Mouse (Mus musculus) layer of hippocampus, adult 2 months (tissue): Measurements from ENCODE around the gene Nova1. TPM values are rescaled to one million over a fixed set of nuclear protein-coding genes. Genes with fewer than 3 reads are reported as not detected.

Source experiments
- DNase-seq, 2 experiments: peaks; one replicate each; pipeline ENCODE4 v3.0.0; 2022; ENCODE audit warnings: low spot score in 2 of 2
- H3K27ac ChIP-seq: fragments of 200-600 bp; 2 replicates; pipeline ENCODE4 v1.8.1; 2022
- H3K4me3 ChIP-seq: fragments of 200-600 bp; 2 replicates; pipeline ENCODE4 v1.8.1; 2022; ENCODE audit warnings: mild to moderate bottlenecking
- CTCF ChIP-seq: fragments of 200-600 bp; conservative IDR thresholded peaks from 2 replicates; pipeline ENCODE4 v1.8.1; 2022; ENCODE audit warnings: antibody characterized with exemption, mild to moderate bottlenecking, moderate library complexity
- long read RNA-seq, 2 experiments: library from polyadenylated mRNA; stranded (forward); transcript quantifications; one replicate each; pipeline ENCODE4 v2.0.0; 2021; ENCODE audit warnings: borderline mapping rate in 2 of 2
- total RNA-seq, 2 experiments: library from RNA; stranded (reverse); gene quantifications; 2 replicates each; pipeline ENCODE4 v1.2.3; 2021

Nova1 gene
- 10 to 100 TPM; 24.5 to 27.2 TPM for total RNA-seq
- long read RNA-seq, experiment 1, full-length matches to known transcripts, result 4 of 29 reads
- long read RNA-seq, experiment 1, partial matches to known transcripts, result 2 of 29 reads
- long read RNA-seq, experiment 1, other reads (novel, unspliced or antisense), result 23 of 29 reads
- long read RNA-seq, experiment 2, full-length matches to known transcripts, result 11 of 38 reads
- long read RNA-seq, experiment 2, partial matches to known transcripts, result 1 of 38 reads
- long read RNA-seq, experiment 2, other reads (novel, unspliced or antisense), result 26 of 38 reads

- no peak for TF ChIP-seq CTCF
- peak within 1 kb of the TSS; percentile 73 for H3K4me3 ChIP-seq
- peak; percentile 73 to 78 for DNase-seq
- peak within 1 kb of the TSS; percentile 99 for H3K27ac ChIP-seq
Observed at GRCm38 (mm10) chr12:46818856-46819347, at the start of gene Nova1. Gene Nova1 (minus strand): TSS chr12:46818929.

GRCm38 (mm10) chr12:46819348-46820022 lies 756 bp upstream of the Nova1 start:
- TF ChIP-seq CTCF, result no peak
- DNase-seq, result peak; percentile 96 to 97
- H3K4me3 ChIP-seq, result peak overlapping the region; percentile 63
- peak overlapping the region; percentile 93 for H3K27ac ChIP-seq

- Histone ChIP-seq H3K27ac (peak overlapping the region; percentile 99), H3K4me3 (peak overlapping the region; percentile 73)
- DNase-seq, result peak; percentile 37 to 46
- TF ChIP-seq CTCF, result no peak
Observed at GRCm38 (mm10) chr12:46818021-46818855, 491 bp downstream of the Nova1 start.

GRCm38 (mm10) chr12:46817211-46817803 lies 1.4 kb downstream of the Nova1 start:
- no peak for DNase-seq
- H3K27ac ChIP-seq, result peak overlapping the region; percentile 99
- TF ChIP-seq CTCF, result no peak
- peak overlapping the region; percentile 73 for H3K4me3 ChIP-seq

- TF ChIP-seq CTCF, result no peak
- H3K27ac ChIP-seq, result peak overlapping the region; percentile 99
Observed at GRCm38 (mm10) chr12:46816291-46816690, 2.4 kb downstream of the Nova1 start.

GRCm38 (mm10) chr12:46815697-46816096 lies 3.0 kb downstream of the Nova1 start:
- Histone ChIP-seq H3K27ac (peak overlapping the region; percentile 99), H3K4me3 (peak overlapping the region; percentile 15)
- no peak for TF ChIP-seq CTCF
- no peak for DNase-seq

More at GRCm38 (mm10) chr12:46816291-46816690, 2.4 kb downstream of the Nova1 start:
- H3K4me3 ChIP-seq, result peak overlapping the region; percentile 73; the same call in 1 of the 2 replicates
- DNase-seq, result no peak

- no peak for DNase-seq
- Histone ChIP-seq H3K4me3 (no peak overlapping the region; the same call in 1 of the 2 replicates), H3K27ac (no peak overlapping the region)
- TF ChIP-seq CTCF, result no peak
Observed at GRCm38 (mm10) chr12:46814820-46815219, 3.9 kb downstream of the Nova1 start.

GRCm38 (mm10) chr12:46801311-46801710 lies 17.4 kb downstream of the Nova1 start:
- no peak for DNase-seq
- Histone ChIP-seq H3K4me3 (no peak overlapping the region), H3K27ac (no peak overlapping the region)
- no peak for TF ChIP-seq CTCF

- TF ChIP-seq CTCF, result no peak
- DNase-seq, result no peak
- H3K4me3 ChIP-seq, result no peak overlapping the region
- no peak overlapping the region for H3K27ac ChIP-seq
Observed at GRCm38 (mm10) chr12:46782301-46783280, 36.1 kb downstream of the Nova1 start.

GRCm38 (mm10) chr12:46781481-46781880 lies 37.2 kb downstream of the Nova1 start:
- Histone ChIP-seq H3K4me3 (no peak overlapping the region), H3K27ac (no peak overlapping the region)
- DNase-seq, result no peak
- TF ChIP-seq CTCF, result no peak

GRCm38 (mm10) chr12:46780983-46781382 lies 37.7 kb downstream of the Nova1 start:
- no peak for TF ChIP-seq CTCF
- DNase-seq, result no peak
- Histone ChIP-seq H3K4me3 (no peak overlapping the region), H3K27ac (no peak overlapping the region)
